Mouse (Mus musculus) cerebellum, adult 2 months (tissue): ENCODE measurements around the gene Efhc1. TPM values are rescaled to one million over a fixed set of nuclear protein-coding genes. Genes with fewer than 3 reads are reported as not detected.

Experiments
- DNase-seq, 2 experiments: peaks; one replicate each; pipeline ENCODE4 v3.0.0; 2021
- H3K27ac ChIP-seq: fragments of 200-500 bp; 2 replicates; pipeline ENCODE4 v1.5.1; 2012; ENCODE audit warnings: low read length, control low read depth, inconsistent platforms; ENCODE audit not compliant: insufficient read depth
- H3K27me3 ChIP-seq: fragments of 200-500 bp; 2 replicates; pipeline ENCODE4 v1.6.1; 2012; ENCODE audit warnings: inconsistent platforms, mild to moderate bottlenecking, low read length, moderate library complexity; ENCODE audit not compliant: control insufficient read depth, insufficient read depth
- H3K4me1 ChIP-seq: fragments of 200-500 bp; 2 replicates; pipeline ENCODE4 v1.6.1; 2011; ENCODE audit warnings: low read length; ENCODE audit not compliant: control insufficient read depth, insufficient read depth
- H3K4me3 ChIP-seq: fragments of 200-500 bp; replicated peaks from 2 replicates; pipeline ENCODE3; 2011; ENCODE audit warnings: mild to moderate bottlenecking, low read depth, low read length, control low read depth; ENCODE audit not compliant: insufficient read depth
- CTCF ChIP-seq: fragments of 200-500 bp; IDR thresholded peaks from 2 replicates; pipeline ENCODE4 v1.5.1; 2011; ENCODE audit warnings: low read depth, mild to moderate bottlenecking, control low read depth, low read length, moderate library complexity, borderline replicate concordance; ENCODE audit not compliant: insufficient read depth
- POLR2A ChIP-seq: fragments of 200-500 bp; IDR thresholded peaks from 2 replicates; pipeline ENCODE4 v1.6.1; 2011; ENCODE audit warnings: low read length, control low read depth, borderline replicate concordance; ENCODE audit not compliant: insufficient read depth
- WGBS: fragments of 180-500 bp; shearing (Covaris S2); methylation state at CpG from one replicate; pipeline ENCODE4 v1.1.7; 2018; 5-methylcytosine and 5-hydroxymethylcytosine counted together
- polyA plus RNA-seq: library from polyadenylated mRNA; depleted of rRNA; stranded (reverse); fragments of >200 nt; gene quantifications from 2 replicates; pipeline ENCODE4 v1.2.3, GENCODE M21; 2012

Gene Efhc1
- polyA plus RNA-seq, 1 experiment: 2.1 TPM

GRCm38 (mm10) chr1:20951799-20952198 is 373 bp downstream of the Efhc1 start:
- 6% methylated on average over 16 of the region's 16 CpGs for WGBS
- TF ChIP-seq CTCF (no peak), POLR2A (no peak)
- no peak for DNase-seq

GRCm38 (mm10) chr1:20954876-20955275 is 3.5 kb downstream of the Efhc1 start:
- TF ChIP-seq CTCF (no peak), POLR2A (no peak)
- no peak for DNase-seq

More at GRCm38 (mm10) chr1:20951799-20952198, 373 bp downstream of the Efhc1 start:
- Histone ChIP-seq H3K4me3 (peak overlapping the region; percentile 60), H3K27ac (no peak overlapping the region; the same call in 1 of the 2 replicates), H3K27me3 (no peaks in the 10 kb centered on the region), H3K4me1 (0 out of 2 replicates have a peak, but pooled peaks cover 3% of the 10 kb centered on the region)

GRCm38 (mm10) chr1:20969642-20970041 is 18.2 kb downstream of the Efhc1 start:
- H3K27me3 ChIP-seq: no peaks in the 10 kb centered on the region
- TF ChIP-seq POLR2A: no peak
- H3K27ac ChIP-seq: no peak overlapping the region
- DNase-seq: no peak
- H3K4me3 ChIP-seq: no peak overlapping the region
- H3K4me1 ChIP-seq: no peaks in the 10 kb centered on the region
- WGBS: 87% methylated on average over 2 of the region's 2 CpGs

More at GRCm38 (mm10) chr1:20954876-20955275, 3.5 kb downstream of the Efhc1 start:
- H3K27ac ChIP-seq: no peak overlapping the region
- H3K4me1 ChIP-seq: 0 out of 2 replicates have a peak, but pooled peaks cover 3% of the 10 kb centered on the region
- 85% methylated on average over 3 of the region's 3 CpGs for WGBS
- no peaks in the 10 kb centered on the region for H3K27me3 ChIP-seq
- no peak overlapping the region for H3K4me3 ChIP-seq

GRCm38 (mm10) chr1:20973389-20973788 is 22.0 kb downstream of the Efhc1 start:
- no peak for DNase-seq
- 92% methylated on average over 6 of the region's 6 CpGs for WGBS
- Histone ChIP-seq H3K27ac (no peak overlapping the region), H3K27me3 (no peaks in the 10 kb centered on the region), H3K4me1 (no peaks in the 10 kb centered on the region), H3K4me3 (no peak overlapping the region)
- no peak for TF ChIP-seq CTCF
- no peak for TF ChIP-seq POLR2A

- TF ChIP-seq CTCF (no peak), POLR2A (no peak)
- WGBS: 80% methylated on average over 9 of the region's 9 CpGs
Measured at GRCm38 (mm10) chr1:20974341-20975135, 23.1 kb downstream of the Efhc1 start.

GRCm38 (mm10) chr1:20980553-20980952 is 29.1 kb downstream of the Efhc1 start:
- H3K27ac ChIP-seq: no peak overlapping the region
- H3K27me3 ChIP-seq: no peaks in the 10 kb centered on the region
- whole genome bisulfite sequencing: 35% methylated on average over 1 of the region's 1 CpGs
- no peak for DNase-seq
- H3K4me3 ChIP-seq: no peak overlapping the region
- no peaks in the 10 kb centered on the region for H3K4me1 ChIP-seq
- no peak for TF ChIP-seq POLR2A
- no peak for TF ChIP-seq CTCF

More at GRCm38 (mm10) chr1:20974341-20975135, 23.1 kb downstream of the Efhc1 start:
- Histone ChIP-seq H3K4me1 (no peaks in the 10 kb centered on the region), H3K27ac (no peak overlapping the region), H3K27me3 (no peaks in the 10 kb centered on the region), H3K4me3 (no peak overlapping the region)
- no peak for DNase-seq

GRCm38 (mm10) chr1:20981764-20982163 is 30.3 kb downstream of the Efhc1 start:
- 93% methylated on average over 6 of the region's 6 CpGs for whole genome bisulfite sequencing
- Histone ChIP-seq H3K4me3 (no peak overlapping the region), H3K4me1 (no peaks in the 10 kb centered on the region), H3K27me3 (no peaks in the 10 kb centered on the region), H3K27ac (no peak overlapping the region)
- DNase-seq: no peak
- TF ChIP-seq POLR2A (no peak), CTCF (no peak)

GRCm38 (mm10) chr1:20984103-20984502 is 32.7 kb downstream of the Efhc1 start:
- TF ChIP-seq POLR2A: no peak
- TF ChIP-seq CTCF: peak; percentile 21; the same call in 1 of the 2 replicates
- H3K4me1 ChIP-seq: no peaks in the 10 kb centered on the region
- no peak for DNase-seq
- H3K4me3 ChIP-seq: no peak overlapping the region
- H3K27ac ChIP-seq: no peak overlapping the region
- no peaks in the 10 kb centered on the region for H3K27me3 ChIP-seq
- 62% methylated on average over 2 of the region's 2 CpGs for WGBS
